Mouse (Mus musculus) heart, adult 2 months (tissue): ENCODE measurements around the gene Cadm2. TPM values are rescaled to one million over a fixed set of nuclear protein-coding genes. Genes with fewer than 3 reads are reported as not detected.

ENCODE experiments used
- DNase-seq, 2 experiments: peaks; one replicate each; pipeline ENCODE4 v3.0.0; 2021
- H3K27ac ChIP-seq: fragments of 200-600 bp; 2 replicates; pipeline ENCODE4 v1.8.1; 2022
- H3K27me3 ChIP-seq: fragments of 200-500 bp; 2 replicates; pipeline ENCODE4 v1.6.1; 2012; ENCODE audit warnings: mild to moderate bottlenecking, low read length, inconsistent platforms, mixed read lengths; ENCODE audit not compliant: control insufficient read depth, insufficient read depth
- H3K36me3 ChIP-seq: fragments of 200-500 bp; 2 replicates; pipeline ENCODE4 v1.6.1; 2012; ENCODE audit warnings: low read length, inconsistent platforms; ENCODE audit not compliant: control insufficient read depth, insufficient read depth
- H3K4me1 ChIP-seq: fragments of 200-500 bp; 2 replicates; pipeline ENCODE4 v1.6.1; 2011; ENCODE audit warnings: low read length; ENCODE audit not compliant: control insufficient read depth, insufficient read depth
- H3K4me3 ChIP-seq: fragments of 200-600 bp; 2 replicates; pipeline ENCODE4 v1.8.1; 2022
- H3K79me2 ChIP-seq: fragments of 200-500 bp; replicated peaks from 2 replicates; pipeline ENCODE4 v1.6.1; 2012; ENCODE audit warnings: mild to moderate bottlenecking, inconsistent platforms, low read length, moderate library complexity, mixed read lengths; ENCODE audit not compliant: control insufficient read depth, insufficient read depth
- H3K9ac ChIP-seq: fragments of 200-500 bp; 2 replicates; pipeline ENCODE4 v1.6.1; 2012; ENCODE audit warnings: low read depth, mild to moderate bottlenecking, control low read depth, inconsistent platforms, low read length, mixed read lengths
- CTCF ChIP-seq: fragments of 200-600 bp; IDR thresholded peaks from 2 replicates; pipeline ENCODE4 v1.8.1; 2022; ENCODE audit warnings: antibody characterized with exemption, mild to moderate bottlenecking, moderate library complexity
- EP300 ChIP-seq: fragments of 200-500 bp; IDR thresholded peaks from 2 replicates; pipeline ENCODE4 v1.6.1; 2011; ENCODE audit warnings: low read depth, low read length, control low read depth; ENCODE audit not compliant: insufficient read depth
- POLR2A ChIP-seq: fragments of 200-500 bp; IDR thresholded peaks from 2 replicates; pipeline ENCODE4 v1.6.1; 2011; ENCODE audit warnings: mild to moderate bottlenecking, low read depth, low read length, control low read depth; ENCODE audit not compliant: insufficient read depth
- WGBS: fragments of 180-500 bp; shearing (Covaris S2); methylation state at CpG from one replicate; pipeline ENCODE4 v1.1.7; 2018; 5-methylcytosine and 5-hydroxymethylcytosine counted together
- intact Hi-C: fragments of 180-260 bp; cut with DNase I; formaldehyde crosslinking; loops from one replicate; pipeline ENCODE4 v1.15.1; 2025
- polyA plus RNA-seq: library from polyadenylated mRNA; depleted of rRNA; stranded (reverse); fragments of >200 nt; gene quantifications from 2 replicates; pipeline ENCODE4 v1.2.3, GENCODE M21; 2012
- total RNA-seq, 2 experiments: library from RNA; stranded (reverse); gene quantifications; 2 replicates each; pipeline ENCODE4 v1.2.3; 2021

The Cadm2 gene
- total and polyA plus RNA-seq, 3 experiments: 0.77 to 0.94 (median 0.89) TPM

DNA sequence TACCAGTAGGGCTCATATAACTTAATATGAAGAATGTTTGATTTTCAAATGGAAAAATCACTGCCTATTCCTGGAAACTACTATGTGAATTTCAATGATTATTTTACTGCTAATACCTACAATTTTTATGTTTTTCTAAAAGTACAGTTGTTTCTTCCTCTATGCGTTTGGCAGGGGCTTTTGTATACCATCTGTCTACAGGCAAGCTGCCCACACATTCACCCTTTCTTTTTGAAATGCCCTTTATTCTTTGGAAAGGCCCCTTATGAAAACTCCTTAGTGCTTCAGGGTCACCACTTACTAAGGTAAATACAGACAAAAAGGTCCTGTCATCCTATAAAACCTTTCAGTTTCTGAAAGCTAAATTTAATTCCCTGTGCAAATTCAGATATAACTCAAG lies 195.3 kb downstream of the Cadm2 start:
- H3K79me2 ChIP-seq: no peaks in the 10 kb centered on the region
- H3K36me3 ChIP-seq: no peaks in the 10 kb centered on the region
- 75% methylated on average over 1 of the region's 1 CpGs for WGBS
- intact Hi-C loops: no loop called here
- no peaks in the 10 kb centered on the region for H3K4me1 ChIP-seq
- no peak overlapping the region for H3K4me3 ChIP-seq
- no peak for DNase-seq
- TF ChIP-seq CTCF (no peak), POLR2A (no peak), EP300 (no peak)
- H3K27ac ChIP-seq: no peak overlapping the region
- no peaks in the 10 kb centered on the region for H3K27me3 ChIP-seq
- no peak overlapping the region for H3K9ac ChIP-seq

DNA sequence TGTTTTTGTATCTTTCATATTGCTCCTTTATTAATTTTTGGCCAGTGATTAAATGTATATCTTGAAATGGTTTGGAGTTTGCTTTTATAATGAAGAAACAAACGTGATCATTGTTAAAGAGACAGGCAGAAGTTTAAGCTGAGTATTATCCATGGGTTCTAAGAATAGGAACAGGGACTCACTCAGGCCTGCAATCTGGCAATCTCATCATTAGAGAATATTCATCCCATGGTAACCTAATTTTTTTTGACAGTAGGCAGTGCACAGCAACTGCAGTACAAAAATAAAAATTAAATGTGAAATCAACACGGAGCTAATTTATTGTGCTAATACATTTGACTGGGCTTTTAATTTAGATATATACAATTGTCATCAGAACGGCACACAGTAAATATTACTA lies 209.8 kb downstream of the Cadm2 start:
- 54% methylated on average over 3 of the region's 3 CpGs for WGBS
- Histone ChIP-seq H3K79me2 (no peaks in the 10 kb centered on the region), H3K36me3 (no peaks in the 10 kb centered on the region), H3K9ac (no peak overlapping the region), H3K27ac (no peak overlapping the region), H3K4me3 (no peak overlapping the region), H3K4me1 (no peaks in the 10 kb centered on the region), H3K27me3 (no peaks in the 10 kb centered on the region)
- TF ChIP-seq EP300: no peak
- TF ChIP-seq CTCF: no peak
- TF ChIP-seq POLR2A: no peak
- DNase-seq: no peak
- intact Hi-C loops: no loop called here

DNA sequence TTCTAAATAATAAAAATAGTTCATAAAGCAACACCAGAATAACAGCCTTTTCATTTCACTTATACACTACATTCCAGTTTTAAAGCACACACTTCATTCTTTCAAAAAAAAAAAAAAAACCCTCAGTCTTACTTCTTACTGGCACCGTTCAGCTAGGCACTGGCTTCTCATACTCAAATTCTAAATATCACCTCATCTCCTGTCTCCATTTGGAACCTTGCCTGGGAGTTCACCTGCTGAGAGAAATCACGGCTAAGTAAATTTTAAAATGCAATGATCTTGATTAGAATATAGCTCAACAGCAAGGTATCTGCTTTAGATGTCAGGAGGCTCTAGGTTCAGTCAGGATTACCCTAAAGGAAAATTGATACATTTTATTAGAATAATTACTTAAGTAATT lies 210.2 kb downstream of the Cadm2 start:
- H3K36me3 ChIP-seq: no peaks in the 10 kb centered on the region
- no peak overlapping the region for H3K27ac ChIP-seq
- H3K4me1 ChIP-seq: no peaks in the 10 kb centered on the region
- H3K27me3 ChIP-seq: no peaks in the 10 kb centered on the region
- TF ChIP-seq EP300: no peak
- no peak for TF ChIP-seq CTCF
- no peak for TF ChIP-seq POLR2A
- WGBS: 60% methylated on average over 2 of the region's 2 CpGs
- no peak overlapping the region for H3K9ac ChIP-seq
- DNase-seq: no peak
- no peaks in the 10 kb centered on the region for H3K79me2 ChIP-seq
- intact Hi-C loops: no loop called here
- H3K4me3 ChIP-seq: no peak overlapping the region

DNA sequence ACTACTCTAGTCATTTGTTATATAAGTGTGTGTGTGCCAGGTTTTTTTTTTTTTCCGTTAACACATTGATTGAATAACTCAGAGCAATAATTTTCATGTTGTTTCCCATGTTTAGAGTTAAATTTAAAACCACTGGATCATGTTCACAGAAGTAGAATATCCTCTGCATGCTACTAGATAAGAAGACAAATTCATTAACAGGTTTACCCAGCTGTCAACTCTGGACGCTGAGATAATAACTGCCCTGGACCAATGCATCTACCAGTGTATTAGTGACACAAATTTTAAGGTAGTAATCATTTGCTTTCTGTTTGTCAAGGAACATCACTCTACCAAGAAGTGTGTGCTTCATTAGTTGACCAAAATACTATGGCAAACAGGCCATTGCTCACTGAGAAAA lies 253.0 kb downstream of the Cadm2 start:
- H3K79me2 ChIP-seq: no peaks in the 10 kb centered on the region
- H3K27ac ChIP-seq: no peak overlapping the region
- H3K36me3 ChIP-seq: no peaks in the 10 kb centered on the region
- intact Hi-C loops: no loop called here
- H3K4me3 ChIP-seq: no peak overlapping the region
- TF ChIP-seq CTCF (no peak), POLR2A (no peak), EP300 (no peak)
- no peaks in the 10 kb centered on the region for H3K4me1 ChIP-seq
- no peak overlapping the region for H3K9ac ChIP-seq
- no peaks in the 10 kb centered on the region for H3K27me3 ChIP-seq
- no peak for DNase-seq
- 62% methylated on average over 2 of the region's 2 CpGs for WGBS

DNA sequence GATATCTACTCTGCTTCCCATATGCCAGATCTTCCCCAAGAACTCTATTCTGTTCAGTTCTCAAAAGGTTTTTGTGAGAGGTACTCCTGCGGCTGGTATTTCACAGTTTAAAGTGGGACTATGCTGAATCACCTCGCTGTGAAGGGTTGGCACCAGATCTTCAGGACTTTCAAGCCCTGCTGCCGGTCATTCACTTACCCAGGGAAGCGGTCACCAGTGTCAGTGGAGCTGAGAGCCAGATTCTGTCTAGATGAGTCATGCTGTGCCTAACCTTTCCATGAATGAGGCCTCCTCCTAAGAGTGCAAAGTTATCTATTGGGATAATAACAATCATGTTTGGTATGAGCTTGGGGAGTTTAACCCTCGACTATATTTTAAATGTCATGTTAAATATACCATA lies 272.7 kb downstream of the Cadm2 start:
- no peak for TF ChIP-seq CTCF
- TF ChIP-seq EP300: no peak
- TF ChIP-seq POLR2A: no peak
- no peaks in the 10 kb centered on the region for H3K27me3 ChIP-seq
- WGBS: 59% methylated on average over 5 of the region's 5 CpGs
- H3K36me3 ChIP-seq: no peaks in the 10 kb centered on the region
- no peak overlapping the region for H3K27ac ChIP-seq
- H3K4me3 ChIP-seq: no peak overlapping the region
- no peak overlapping the region for H3K9ac ChIP-seq
- H3K79me2 ChIP-seq: no peaks in the 10 kb centered on the region
- intact Hi-C loops: no loop called here
- DNase-seq: no peak
- no peaks in the 10 kb centered on the region for H3K4me1 ChIP-seq

DNA sequence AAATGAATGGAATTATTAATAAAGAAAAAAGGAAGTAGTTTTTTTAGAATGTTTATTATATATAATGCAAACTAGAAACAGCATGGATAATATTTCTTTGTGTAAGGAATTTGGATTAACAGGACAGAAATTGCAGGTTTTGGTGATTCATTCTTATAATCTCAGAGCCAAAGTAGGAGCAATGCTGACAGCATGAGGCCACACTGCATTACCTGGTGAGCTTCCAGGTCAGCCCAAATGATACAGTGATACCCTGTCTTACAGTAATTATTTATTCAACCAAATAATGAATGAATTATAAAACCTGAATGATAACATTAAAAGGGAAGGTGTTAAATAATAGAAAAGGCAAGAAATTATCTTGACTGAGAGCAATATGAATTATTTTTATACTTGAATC lies 273.1 kb downstream of the Cadm2 start:
- H3K27ac ChIP-seq: no peak overlapping the region
- intact Hi-C loops: no loop called here
- no peaks in the 10 kb centered on the region for H3K27me3 ChIP-seq
- no peaks in the 10 kb centered on the region for H3K79me2 ChIP-seq
- no peaks in the 10 kb centered on the region for H3K4me1 ChIP-seq
- no peak for DNase-seq
- TF ChIP-seq POLR2A (no peak), EP300 (no peak), CTCF (no peak)
- no peaks in the 10 kb centered on the region for H3K36me3 ChIP-seq
- no peak overlapping the region for H3K4me3 ChIP-seq
- H3K9ac ChIP-seq: no peak overlapping the region
